Mouse (Mus musculus): ENCODE data around the gene Neurod4. TPM values are rescaled to one million over a fixed set of nuclear protein-coding genes. Genes with fewer than 3 reads are reported as not detected.

Neurod4 gene
- polyA plus RNA-seq, 1 experiment from 2014 or later = not detected

DNA sequence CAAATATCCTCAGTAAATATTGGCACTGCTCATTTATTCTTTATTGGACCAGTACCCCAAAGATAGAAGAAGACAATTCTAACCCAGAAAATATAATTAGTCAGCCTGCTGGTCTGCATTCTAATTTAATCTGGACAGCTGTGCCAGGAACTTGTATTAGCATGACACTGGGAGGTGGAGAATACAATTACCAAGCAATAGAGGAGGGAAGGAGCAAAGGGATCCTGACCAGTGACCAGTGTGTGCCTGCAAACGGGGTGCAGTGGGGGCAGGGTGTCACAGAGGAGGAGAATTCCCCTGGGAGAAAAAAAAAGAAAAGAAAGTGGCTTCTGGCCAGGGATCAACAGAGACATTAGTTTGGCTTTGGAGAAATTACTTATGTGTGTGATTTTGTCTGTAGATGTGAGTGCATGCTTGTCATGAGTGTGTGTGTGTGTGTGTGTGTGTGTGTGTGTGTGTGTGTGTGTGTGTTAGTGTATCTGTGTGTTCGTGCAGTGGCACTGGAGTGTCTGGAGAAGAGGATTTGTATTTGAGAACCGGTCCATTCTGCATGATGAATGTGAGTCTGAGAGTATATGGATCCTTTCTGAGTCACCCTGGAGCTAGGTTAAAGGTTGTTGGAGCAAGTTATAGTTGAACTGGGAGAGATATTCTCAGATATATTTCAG lies 13.8 kb upstream of the Neurod4 start:
- H3K36me3 ChIP-seq = no peaks in the 10 kb centered on the region
- no peaks in the 10 kb centered on the region for H3K9me3 ChIP-seq (replicated peaks)
- H3K4me2 ChIP-seq = no peak overlapping the region
- no peak overlapping the region for H3K27ac ChIP-seq
- no peaks in the 10 kb centered on the region for H3K27me3 ChIP-seq
- 19% methylated on average over 3 of the region's 3 CpGs for WGBS
- no peak for ATAC-seq (replicated peaks; ENCODE audit: low FRiP score)
- no peak overlapping the region for H3K9ac ChIP-seq
- no peaks in the 10 kb centered on the region for H3K4me1 ChIP-seq
- H3K4me3 ChIP-seq (replicated peaks) = no peak overlapping the region

DNA sequence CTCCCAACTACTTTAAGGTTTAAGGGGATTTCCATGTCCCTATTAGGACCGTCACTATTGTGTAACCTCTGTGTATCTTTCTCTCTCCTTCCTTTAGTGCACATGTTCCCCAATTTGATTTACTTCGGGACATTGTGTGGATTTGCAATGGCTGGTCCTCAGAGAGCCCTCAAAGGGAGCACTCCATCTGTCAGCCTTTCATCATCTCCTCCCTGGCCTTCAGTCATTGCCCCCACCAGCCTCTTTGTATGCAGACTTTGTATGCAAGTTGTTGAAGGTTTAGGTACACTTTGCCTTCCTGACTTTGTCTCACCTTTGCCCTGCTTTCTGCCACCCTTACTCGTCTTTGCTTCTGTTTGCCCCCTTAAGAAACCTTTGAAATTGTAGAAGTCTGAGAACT lies 8.0 kb upstream of the Neurod4 start:
- Histone ChIP-seq H3K27ac (no peak overlapping the region), H3K4me3 (replicated peaks) (no peak overlapping the region), H3K27me3 (no peaks in the 10 kb centered on the region), H3K9me3 (replicated peaks) (no peaks in the 10 kb centered on the region), H3K36me3 (no peaks in the 10 kb centered on the region), H3K9ac (no peak overlapping the region), H3K4me2 (no peak overlapping the region), H3K4me1 (no peaks in the 10 kb centered on the region)
- ATAC-seq (replicated peaks; ENCODE audit: low FRiP score) = no peak
- WGBS = 37% methylated on average over 3 of the region's 3 CpGs

DNA sequence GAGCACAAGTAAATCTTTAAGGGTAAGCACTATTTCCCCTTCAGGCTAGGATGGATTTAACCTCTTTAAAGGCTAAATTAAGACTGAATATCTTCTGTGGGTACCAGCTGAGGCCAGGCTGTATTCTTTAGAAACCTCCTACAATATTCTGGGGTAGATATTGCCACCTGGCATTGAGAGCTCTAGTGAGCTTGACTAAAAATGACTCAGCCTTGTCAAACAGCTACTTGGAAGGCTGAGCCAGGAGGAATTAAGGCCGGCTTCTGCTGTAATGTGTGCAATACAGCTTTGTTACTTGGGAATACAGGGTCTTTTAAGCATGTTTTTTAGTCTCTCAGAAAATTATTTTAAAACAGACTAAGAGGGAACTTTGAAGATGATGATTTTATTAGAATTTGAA lies 7.2 kb upstream of the Neurod4 start:
- Histone ChIP-seq H3K4me1 (no peaks in the 10 kb centered on the region), H3K4me3 (replicated peaks) (no peak overlapping the region), H3K9ac (no peak overlapping the region), H3K27me3 (no peaks in the 10 kb centered on the region), H3K9me3 (replicated peaks) (no peaks in the 10 kb centered on the region), H3K4me2 (no peak overlapping the region), H3K36me3 (no peaks in the 10 kb centered on the region), H3K27ac (no peak overlapping the region)
- ATAC-seq (replicated peaks; ENCODE audit: low FRiP score) = no peak
- 76% methylated on average over 1 of the region's 1 CpGs for WGBS

DNA sequence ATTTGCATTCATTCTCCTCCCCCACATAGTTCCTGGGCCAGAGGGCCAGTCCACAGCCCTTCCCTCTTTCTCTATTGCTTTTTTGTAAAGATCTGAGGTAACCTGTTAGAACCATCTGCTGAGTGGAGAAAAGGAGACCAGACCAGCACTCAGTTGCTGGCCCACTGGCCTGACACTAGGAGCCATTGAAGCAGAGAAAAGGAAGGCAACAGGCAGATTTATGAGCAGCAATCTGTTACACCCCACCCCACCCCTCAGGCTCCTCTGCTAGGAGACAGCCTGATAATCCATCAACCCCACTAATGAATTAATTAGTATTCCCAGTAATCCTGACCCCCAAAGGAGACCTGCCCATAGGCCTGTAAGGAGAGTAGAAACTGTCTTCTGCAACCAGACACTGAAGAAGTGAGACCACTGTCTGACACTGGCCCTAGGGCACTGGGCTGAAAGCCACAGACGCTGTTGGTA lies 2.0 kb upstream of the Neurod4 start:
- no peak for ATAC-seq (replicated peaks; ENCODE audit: low FRiP score)
- no peak overlapping the region for H3K9ac ChIP-seq
- no peak overlapping the region for H3K4me3 ChIP-seq (replicated peaks)
- no peak overlapping the region for H3K4me2 ChIP-seq
- H3K36me3 ChIP-seq = no peaks in the 10 kb centered on the region
- 4% methylated on average over 1 of the region's 1 CpGs for WGBS
- H3K9me3 ChIP-seq (replicated peaks) = no peaks in the 10 kb centered on the region
- H3K27ac ChIP-seq = no peak overlapping the region
- H3K4me1 ChIP-seq = no peaks in the 10 kb centered on the region
- no peaks in the 10 kb centered on the region for H3K27me3 ChIP-seq

DNA sequence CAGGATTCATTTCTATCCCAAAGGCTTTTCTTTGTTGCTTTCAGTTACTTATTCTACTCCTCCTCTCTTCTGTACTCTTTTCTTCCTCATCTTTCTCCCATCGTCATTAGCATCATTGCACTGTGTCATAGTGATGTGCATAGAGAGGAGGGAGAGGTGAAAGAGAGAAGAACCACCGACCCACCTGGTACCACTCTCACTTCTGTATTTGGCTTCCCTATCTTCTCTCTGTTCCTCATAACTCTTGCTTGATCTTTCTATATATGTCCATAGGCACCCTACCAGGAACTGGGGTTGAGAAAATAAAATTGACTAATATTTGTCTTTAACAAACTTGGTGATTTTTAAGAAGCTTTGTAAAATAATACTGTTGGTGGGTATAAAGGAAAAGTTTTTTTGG lies 3.5 kb downstream of the Neurod4 start:
- no peak overlapping the region for H3K9ac ChIP-seq
- no peaks in the 10 kb centered on the region for H3K27me3 ChIP-seq
- ATAC-seq (replicated peaks; ENCODE audit: low FRiP score) = no peak
- no peaks in the 10 kb centered on the region for H3K36me3 ChIP-seq
- no peaks in the 10 kb centered on the region for H3K4me1 ChIP-seq
- H3K27ac ChIP-seq = no peak overlapping the region
- 84% methylated on average over 2 of the region's 2 CpGs for WGBS
- no peak overlapping the region for H3K4me2 ChIP-seq
- no peaks in the 10 kb centered on the region for H3K9me3 ChIP-seq (replicated peaks)
- no peak overlapping the region for H3K4me3 ChIP-seq (replicated peaks)

DNA sequence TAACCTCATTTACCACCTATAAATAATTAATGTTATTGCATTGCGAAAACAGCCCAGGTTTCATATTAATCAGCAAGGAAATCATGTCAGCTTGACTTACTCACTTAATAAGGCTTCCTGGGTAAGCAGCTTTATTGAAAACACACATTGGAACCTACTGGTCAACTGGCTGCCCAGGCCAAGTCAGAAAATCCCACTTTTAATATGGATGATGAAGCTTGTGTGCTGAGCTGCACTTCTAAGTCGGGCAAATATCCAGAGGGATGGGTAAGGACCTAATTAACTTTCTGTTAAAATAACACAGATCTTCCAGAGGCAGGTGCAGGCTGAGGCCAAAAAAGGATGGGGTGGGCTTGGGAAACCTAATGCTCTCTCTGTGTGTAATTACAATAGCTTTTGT lies 4.3 kb downstream of the Neurod4 start:
- WGBS = 80% methylated on average over 2 of the region's 2 CpGs

DNA sequence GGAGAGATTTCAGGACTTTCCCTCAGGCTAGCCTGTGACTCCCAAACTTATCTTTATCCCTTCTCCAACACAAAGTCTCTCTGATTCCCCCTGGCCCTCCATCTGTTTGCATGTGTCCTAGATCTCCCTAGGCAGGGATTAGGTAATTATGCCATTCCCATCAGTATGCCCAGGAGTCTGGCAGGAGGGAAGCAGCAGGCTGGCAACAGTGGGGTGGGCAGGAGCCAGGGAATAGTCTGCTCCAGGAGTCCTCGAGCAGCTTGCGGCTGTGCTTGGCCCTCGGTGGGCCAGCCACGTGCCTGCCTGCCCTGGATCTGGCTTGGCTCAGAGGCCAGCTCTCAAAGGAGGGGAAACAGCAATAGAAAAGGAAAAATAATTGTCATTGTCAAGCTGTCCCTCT lies 16.8 kb downstream of the Neurod4 start:
- Histone ChIP-seq H3K27me3 (no peaks in the 10 kb centered on the region), H3K36me3 (no peaks in the 10 kb centered on the region), H3K27ac (no peak overlapping the region), H3K4me2 (no peak overlapping the region), H3K9ac (no peak overlapping the region), H3K4me3 (replicated peaks) (no peak overlapping the region), H3K9me3 (replicated peaks) (no peaks in the 10 kb centered on the region), H3K4me1 (no peaks in the 10 kb centered on the region)
- no peak for ATAC-seq (replicated peaks; ENCODE audit: low FRiP score)
- WGBS = 59% methylated on average over 4 of the region's 4 CpGs

More for the DNA sequence above, 4.3 kb downstream of the Neurod4 start:
- ATAC-seq (replicated peaks; ENCODE audit: low FRiP score) = no peak
- H3K9me3 ChIP-seq (replicated peaks) = no peaks in the 10 kb centered on the region
- no peak overlapping the region for H3K4me2 ChIP-seq
- H3K4me1 ChIP-seq = no peaks in the 10 kb centered on the region
- no peak overlapping the region for H3K27ac ChIP-seq
- no peak overlapping the region for H3K4me3 ChIP-seq (replicated peaks)
- H3K9ac ChIP-seq = no peak overlapping the region
- H3K36me3 ChIP-seq = no peaks in the 10 kb centered on the region
- H3K27me3 ChIP-seq = no peaks in the 10 kb centered on the region

DNA sequence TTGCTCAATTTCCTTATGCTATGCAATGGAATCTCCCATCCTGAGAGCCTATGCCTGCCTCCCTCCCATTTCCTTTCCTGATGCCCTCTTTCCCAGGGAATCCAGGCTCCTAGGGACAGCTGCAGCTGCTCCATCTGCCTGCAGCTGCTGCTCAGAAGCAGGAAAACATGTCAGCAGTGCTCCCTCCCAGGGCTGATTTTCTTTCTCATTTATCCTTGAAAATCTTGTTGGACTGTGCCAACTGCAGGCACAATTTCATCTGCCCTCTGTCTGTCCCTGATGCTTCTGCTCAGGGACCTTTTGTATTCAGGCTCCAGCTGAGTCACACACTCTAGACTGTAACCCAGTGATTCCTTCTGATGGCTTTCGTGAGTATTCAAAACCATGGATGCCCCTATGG lies 20.6 kb downstream of the Neurod4 start:
- Histone ChIP-seq H3K4me1 (no peaks in the 10 kb centered on the region), H3K4me3 (replicated peaks) (no peak overlapping the region), H3K4me2 (no peak overlapping the region), H3K27me3 (no peaks in the 10 kb centered on the region), H3K27ac (no peak overlapping the region), H3K36me3 (no peaks in the 10 kb centered on the region), H3K9me3 (replicated peaks) (no peaks in the 10 kb centered on the region), H3K9ac (no peak overlapping the region)
- 73% methylated on average over 1 of the region's 1 CpGs for WGBS
- ATAC-seq (replicated peaks; ENCODE audit: low FRiP score) = no peak

DNA sequence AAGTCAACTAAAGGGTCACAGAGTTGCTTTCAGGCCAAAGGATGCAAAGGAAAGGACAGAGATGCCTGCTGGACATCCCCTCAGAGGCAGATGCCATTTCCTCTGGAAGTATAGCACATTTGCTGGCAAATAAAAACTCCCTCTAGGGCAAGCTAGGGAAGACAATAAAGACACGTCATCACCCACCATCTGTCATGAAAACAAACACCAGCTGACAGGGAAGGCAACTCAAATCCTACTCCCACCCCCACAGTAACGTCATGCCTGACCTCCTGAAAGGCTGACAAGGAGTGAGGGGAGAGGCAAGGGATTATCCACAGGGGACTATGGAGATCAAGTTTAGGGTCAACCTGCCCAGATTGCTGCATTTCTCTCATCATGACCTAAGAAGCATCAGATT lies 35.8 kb downstream of the Neurod4 start:
- H3K9me3 ChIP-seq (replicated peaks) = no peaks in the 10 kb centered on the region
- 6% methylated on average over 2 of the region's 2 CpGs for WGBS
- no peak for ATAC-seq (replicated peaks; ENCODE audit: low FRiP score)
- no peak overlapping the region for H3K9ac ChIP-seq
- no peak overlapping the region for H3K27ac ChIP-seq
- no peak overlapping the region for H3K4me3 ChIP-seq (replicated peaks)
- no peaks in the 10 kb centered on the region for H3K27me3 ChIP-seq
- H3K4me2 ChIP-seq = no peak overlapping the region
- H3K36me3 ChIP-seq = no peaks in the 10 kb centered on the region
- H3K4me1 ChIP-seq = no peaks in the 10 kb centered on the region

DNA sequence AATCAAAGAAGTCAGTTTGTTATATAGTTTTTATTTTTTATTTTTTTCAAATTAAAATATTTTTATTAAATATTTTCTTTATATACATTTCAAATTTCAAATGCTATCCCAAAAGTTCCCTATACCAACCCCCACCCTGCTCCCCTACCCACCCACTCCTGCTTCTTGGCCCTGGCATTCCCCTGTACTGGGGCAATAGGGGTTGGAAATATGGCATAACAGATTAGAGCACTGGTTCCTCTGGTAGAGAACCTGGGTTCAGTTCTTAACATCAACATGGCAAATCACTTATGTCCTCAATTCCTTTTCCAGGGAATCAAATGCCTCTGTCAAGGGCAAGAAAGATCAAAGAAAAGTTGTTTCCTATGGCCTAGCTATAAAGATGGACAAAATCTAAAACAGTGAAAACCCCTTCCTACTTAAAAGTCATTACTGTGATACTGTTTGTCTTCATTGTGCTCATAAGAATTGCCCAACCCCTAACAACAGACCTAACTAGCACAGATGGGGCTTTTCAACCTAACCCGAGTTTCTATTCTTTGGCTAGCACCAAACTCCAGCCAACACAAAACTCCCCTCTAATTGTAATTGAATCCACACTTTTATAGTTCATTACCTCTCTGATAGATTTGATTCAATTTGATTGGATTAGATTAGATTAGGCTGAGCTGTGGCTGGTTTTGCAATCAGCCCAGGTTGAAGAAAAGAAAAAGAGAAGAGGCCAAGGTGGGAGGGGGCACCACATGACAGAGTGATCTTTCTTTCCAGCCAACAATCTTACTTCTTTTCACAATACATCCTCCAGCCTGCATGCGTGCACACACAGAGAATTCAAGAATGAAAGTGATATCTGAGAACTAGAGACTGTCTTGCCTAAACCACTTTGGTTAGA lies 41.5 kb downstream of the Neurod4 start:
- 59% methylated on average over 2 of the region's 2 CpGs for WGBS

DNA sequence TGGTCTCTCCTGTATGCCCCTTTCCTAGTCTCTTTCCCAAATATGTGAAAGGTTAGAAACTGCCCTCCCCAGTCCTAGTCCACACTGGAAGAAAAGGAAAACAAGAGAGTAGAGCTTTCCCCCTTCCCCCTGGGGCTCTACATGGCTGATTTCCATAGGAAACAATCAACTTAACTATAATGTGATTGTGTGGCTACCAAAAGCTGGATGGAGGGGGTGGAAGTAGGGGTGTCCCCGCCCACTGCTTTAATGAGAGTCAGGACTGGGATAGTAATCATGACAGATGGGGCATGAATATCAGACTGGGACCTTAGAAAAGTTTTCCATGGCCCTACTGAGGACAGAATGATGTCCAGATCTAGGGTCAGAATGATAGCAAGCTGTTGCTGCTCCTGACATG lies 45.5 kb downstream of the Neurod4 start:
- Histone ChIP-seq H3K4me2 (no peak overlapping the region), H3K4me3 (replicated peaks) (no peak overlapping the region), H3K27me3 (no peaks in the 10 kb centered on the region), H3K9ac (no peak overlapping the region), H3K36me3 (no peaks in the 10 kb centered on the region), H3K4me1 (no peaks in the 10 kb centered on the region), H3K27ac (no peak overlapping the region), H3K9me3 (replicated peaks) (no peaks in the 10 kb centered on the region)
- 41% methylated on average over 1 of the region's 1 CpGs for WGBS
- ATAC-seq (replicated peaks; ENCODE audit: low FRiP score) = no peak

More for the DNA sequence above, 41.5 kb downstream of the Neurod4 start:
- H3K9me3 ChIP-seq (replicated peaks) = no peaks in the 10 kb centered on the region
- no peak for ATAC-seq (replicated peaks; ENCODE audit: low FRiP score)
- H3K4me1 ChIP-seq = no peaks in the 10 kb centered on the region
- H3K27me3 ChIP-seq = no peaks in the 10 kb centered on the region
- no peaks in the 10 kb centered on the region for H3K36me3 ChIP-seq
- H3K4me3 ChIP-seq (replicated peaks) = no peak overlapping the region
- H3K27ac ChIP-seq = no peak overlapping the region
- no peak overlapping the region for H3K4me2 ChIP-seq
- no peak overlapping the region for H3K9ac ChIP-seq

DNA sequence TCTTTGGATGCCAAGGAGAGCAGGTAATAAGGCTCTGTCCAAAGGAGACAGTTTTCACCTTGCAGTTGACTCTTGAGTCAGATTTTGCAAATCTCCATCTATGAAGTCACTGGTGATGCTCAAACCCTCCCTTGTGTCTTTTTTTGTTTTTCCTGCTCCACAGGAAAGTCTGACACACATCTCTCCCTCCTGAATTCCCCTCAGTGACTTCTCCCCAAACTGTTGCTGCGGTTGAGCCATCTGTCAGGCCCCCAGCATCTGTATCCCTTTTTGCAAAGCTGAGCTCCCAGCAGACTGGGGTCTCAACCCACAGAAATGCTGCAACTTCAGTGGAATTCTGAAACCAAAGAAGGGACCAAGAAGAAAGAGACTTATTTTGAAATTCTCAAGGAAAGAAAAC lies 47.9 kb downstream of the Neurod4 start:
- H3K9ac ChIP-seq = no peak overlapping the region

More for the DNA sequence above, 47.9 kb downstream of the Neurod4 start:
- Histone ChIP-seq H3K4me3 (replicated peaks) (no peak overlapping the region), H3K4me1 (no peaks in the 10 kb centered on the region), H3K27ac (no peak overlapping the region), H3K27me3 (no peaks in the 10 kb centered on the region), H3K36me3 (no peaks in the 10 kb centered on the region), H3K9me3 (replicated peaks) (no peaks in the 10 kb centered on the region), H3K4me2 (no peak overlapping the region)
- WGBS = 65% methylated on average over 1 of the region's 1 CpGs
- ATAC-seq (replicated peaks; ENCODE audit: low FRiP score) = no peak
